Mouse (Mus musculus) kidney, postnatal 10 days (tissue): ENCODE measurements at regions not wholly inside any gene's neighbourhood (a gene's known extent, or its start where the extent isn't known, plus 50 kb on each side); places are given as distances from the start of the nearest gene placed in this dataset.
A peak's percentile ranks its signal among the peaks of the same experiment; 100 is the strongest.

ENCODE experiments used
- DNase-seq: peaks from one replicate; pipeline ENCODE4 v3.0.0; 2021; ENCODE audit warnings: mixed read lengths

DNA sequence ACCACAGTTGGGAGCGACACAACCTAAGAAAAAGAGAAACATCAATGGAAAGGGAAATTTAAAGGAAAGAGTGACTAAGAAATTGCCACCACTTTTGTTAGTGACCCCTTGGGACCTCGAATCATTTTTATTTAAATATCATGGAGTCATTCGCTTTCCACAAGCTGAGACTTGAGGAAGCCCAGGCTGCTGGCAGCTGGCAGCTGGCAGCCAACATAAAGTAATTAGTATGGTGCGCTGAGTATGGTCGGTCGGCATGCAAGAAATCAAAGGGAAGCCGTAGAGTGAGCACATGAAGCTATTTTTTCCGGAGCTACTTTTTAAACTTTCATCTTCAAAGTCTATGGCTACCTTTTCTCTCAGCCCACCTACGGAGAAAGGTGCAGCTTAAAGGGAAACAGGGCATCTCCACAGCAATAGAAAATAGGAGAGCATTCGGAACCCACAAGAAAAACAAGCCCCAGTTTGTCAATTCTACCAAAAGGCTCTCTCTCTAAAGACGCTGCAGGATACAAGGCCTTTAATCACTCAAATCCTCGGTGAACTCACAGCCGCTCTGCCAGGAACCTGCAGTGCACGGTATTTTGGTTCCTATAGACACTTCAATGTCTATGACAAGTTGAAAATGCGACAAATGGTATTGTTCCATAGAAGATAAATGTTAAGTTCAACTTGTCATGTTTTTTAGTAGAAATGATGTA is 206.6 kb upstream of the Tll1 start:
- no peak for DNase-seq

DNA sequence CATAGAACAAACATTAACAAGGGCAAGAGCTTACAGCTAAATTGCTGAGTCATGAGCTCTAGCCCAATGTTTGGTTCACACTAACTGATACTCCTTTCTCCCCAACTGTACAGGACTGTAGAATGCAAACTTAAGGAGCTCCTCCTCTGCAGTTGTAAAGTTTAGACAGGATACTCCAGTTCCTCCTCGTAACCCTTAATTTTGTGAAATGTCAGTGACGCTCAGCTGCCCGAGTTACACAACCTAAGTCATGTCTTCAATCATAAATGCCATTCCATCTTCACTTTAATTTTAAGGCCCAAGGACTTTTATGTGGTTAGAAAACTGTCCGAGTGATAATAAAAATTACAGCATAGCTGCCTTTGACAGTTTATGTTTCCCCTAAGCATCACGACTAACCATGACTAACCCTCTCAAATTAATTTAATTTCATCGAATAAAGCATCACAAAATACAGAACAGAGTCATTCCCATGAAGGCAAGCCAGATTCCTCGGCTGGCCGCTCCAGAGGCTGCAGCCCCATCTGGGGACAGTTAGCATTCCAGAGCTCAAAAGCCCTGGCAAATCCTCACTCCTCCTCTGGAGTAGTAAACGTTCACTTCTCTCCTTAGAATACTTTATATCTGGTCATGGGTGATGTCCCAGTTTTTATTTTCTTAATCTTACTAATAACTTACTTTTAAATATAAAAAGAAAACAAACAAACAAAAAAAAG is 200.9 kb upstream of the Tll1 start:
- DNase-seq = peak; percentile 39

DNA sequence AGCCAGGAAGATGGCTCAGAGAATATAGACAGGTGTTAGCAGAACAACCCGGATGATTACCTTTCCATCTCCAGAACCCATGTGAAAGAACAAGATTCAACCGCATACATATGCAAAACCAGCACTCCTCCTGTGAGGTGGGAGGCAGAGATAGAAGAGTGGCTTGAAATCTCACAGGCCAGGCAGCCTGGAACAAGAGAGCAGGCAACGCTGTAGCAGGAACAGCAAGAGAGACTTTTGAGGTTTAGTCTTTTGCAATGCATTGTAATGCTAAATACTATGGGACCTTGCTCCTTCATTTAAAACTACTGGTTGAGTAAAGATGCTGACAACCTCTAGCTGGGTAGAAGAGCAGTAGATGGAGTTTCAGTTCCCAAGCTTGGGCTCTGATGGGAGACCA is 193.5 kb upstream of the Tll1 start:
- DNase-seq = no peak

DNA sequence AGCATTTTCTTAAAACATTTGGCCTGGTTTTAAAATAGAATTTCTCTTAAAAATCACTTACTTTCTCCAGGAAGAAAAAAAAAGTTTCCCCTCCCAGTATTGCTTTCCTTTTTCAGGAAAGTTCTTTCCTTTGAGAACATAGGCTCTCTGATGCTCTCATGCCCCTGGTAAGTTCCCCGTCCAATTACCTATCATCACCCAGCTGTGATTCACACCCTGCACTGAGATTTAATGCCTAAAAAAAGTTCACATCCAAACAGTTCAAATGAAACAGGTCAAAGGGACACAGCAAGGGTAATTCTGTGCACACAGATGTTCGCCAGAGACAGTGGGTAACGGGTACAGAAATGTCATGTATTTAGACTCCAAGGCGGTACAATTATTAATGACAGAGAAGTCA is 191.8 kb upstream of the Tll1 start:
- no peak for DNase-seq

DNA sequence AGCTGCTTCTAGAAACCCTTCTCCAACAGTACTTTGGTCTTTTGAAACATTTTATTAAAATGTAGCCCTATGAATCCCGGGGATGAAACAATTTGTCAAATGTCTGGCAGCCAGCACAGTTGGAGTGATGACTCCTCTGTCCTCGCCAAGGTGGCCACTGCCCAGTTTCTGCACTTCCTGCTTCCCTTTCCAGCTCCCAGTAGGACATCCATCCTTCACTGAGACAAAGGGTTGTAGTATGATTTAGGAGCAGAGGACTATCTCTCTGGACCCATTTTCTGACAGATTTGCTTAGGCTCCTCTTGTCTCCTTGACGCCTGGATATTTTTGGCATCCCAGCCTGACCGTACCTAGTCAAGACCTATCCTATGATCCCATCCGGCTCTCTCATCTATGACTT is 189.7 kb upstream of the Tll1 start:
- DNase-seq = peak; percentile 37

DNA sequence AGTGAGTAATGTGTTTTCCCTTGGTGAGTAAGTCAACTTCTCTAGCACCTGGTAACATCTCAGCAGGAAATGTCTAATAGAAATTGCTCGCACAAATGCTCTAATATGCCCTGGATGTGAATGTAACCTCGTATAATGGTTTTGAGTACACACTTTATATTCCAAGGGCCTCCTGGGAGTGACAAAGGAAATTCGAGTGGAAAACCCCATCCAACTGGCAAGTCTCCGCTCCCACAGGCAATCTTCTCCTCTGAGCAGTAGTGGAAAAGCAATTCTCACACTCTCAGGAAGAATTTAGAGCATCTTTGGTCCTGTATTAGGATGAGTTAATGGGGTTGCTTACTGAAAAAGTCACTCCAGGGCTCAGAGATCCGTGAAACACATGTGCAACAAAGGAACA is 183.4 kb upstream of the Tll1 start:
- no peak for DNase-seq

- DNase-seq = no peak
These were observed 182.2 kb upstream of the Tll1 start for GRCm38 (mm10) chr8:64388299-64388698.

GRCm38 (mm10) chr8:64379732-64380349 is 173.8 kb upstream of the Tll1 start:
- no peak for DNase-seq

DNA sequence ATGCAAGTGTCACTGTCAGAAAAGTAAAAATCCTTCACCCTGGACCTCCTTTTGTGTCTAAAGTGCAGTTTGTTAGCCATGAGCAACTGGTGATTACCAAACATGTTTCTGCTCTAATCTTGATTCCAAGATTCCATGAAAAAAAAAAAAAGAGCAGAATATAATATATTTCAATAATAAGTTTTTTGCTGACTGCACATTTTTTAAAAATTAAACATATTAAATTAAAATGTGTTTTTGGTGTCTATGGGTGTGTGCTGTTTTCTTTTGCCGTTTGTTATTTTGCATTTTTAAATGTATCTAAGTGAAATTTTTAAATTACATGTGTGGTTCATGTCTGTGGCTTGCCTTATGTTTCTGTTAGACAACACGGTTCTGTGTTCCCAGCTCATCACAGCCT is 171.8 kb upstream of the Tll1 start:
- DNase-seq = no peak

- no peak for DNase-seq
These were observed 169.4 kb upstream of the Tll1 start for GRCm38 (mm10) chr8:64375509-64375908.

DNA sequence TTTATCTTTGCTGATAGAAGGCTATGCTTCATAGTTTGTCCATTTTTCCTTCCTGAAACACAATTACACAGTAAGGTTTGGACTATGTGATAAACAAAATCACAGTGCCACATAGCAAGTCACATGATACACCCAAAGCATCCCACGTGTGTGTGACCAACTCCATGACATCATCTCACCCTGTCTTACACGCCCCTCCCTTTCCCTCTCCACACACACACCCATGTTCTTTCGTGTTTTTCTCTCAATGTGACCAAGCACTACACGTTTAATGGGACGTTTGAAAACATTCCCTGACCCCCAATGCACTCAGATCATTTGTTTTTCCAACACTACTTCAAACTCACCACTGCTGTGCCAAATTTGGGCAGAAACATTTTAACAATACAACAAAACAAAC is 168.9 kb upstream of the Tll1 start:
- DNase-seq = no peak

- peak; percentile 8 for DNase-seq
These were observed 163.9 kb upstream of the Tll1 start for GRCm38 (mm10) chr8:64369973-64370372.

- DNase-seq = no peak
These were observed 161.8 kb upstream of the Tll1 start for GRCm38 (mm10) chr8:64367906-64368305.

DNA sequence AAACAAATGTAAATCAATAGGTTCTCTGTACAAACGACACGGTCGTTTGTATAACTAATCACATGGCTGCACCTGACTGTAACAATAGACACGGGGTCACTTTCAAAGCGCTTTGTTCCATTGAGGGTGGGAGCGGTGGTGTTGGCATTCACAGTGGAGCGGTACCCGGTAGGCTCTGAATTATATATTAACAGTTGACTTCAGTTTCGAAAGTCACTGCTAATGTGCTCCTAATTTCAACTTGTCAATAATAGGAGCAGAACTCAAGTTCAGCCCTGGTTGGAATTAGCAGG is 160.8 kb upstream of the Tll1 start:
- no peak for DNase-seq

GRCm38 (mm10) chr8:64366226-64366973 is 160.3 kb upstream of the Tll1 start:
- no peak for DNase-seq

- no peak for DNase-seq
These were observed 151.0 kb upstream of the Tll1 start for GRCm38 (mm10) chr8:64357092-64357491.

DNA sequence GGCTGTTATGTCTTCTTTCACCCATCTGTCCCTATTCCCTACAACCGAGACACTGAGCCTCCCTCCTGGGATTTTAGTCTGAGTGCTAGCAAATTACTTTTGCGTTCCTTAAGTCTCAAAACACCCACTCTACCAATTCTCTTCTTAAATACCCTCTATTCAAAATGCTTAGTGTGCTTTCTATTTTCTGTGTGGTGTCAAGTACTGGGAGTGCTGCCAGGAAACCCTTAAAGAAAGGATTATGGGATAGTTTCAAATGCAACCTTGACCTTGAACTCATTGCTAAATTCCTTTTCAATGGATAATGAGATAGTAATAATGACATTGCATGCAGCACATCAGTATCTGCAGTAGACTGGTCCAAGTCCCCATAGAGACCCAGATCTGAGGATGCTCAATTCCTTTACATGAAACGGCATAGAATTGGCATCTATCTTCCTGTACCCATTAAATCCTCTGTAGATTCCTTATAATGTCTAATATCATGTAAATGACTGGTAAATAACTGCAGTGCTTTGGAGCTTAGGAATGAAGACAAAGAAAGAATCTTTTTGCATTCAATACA is 142.1 kb upstream of the Tll1 start:
- DNase-seq = no peak

DNA sequence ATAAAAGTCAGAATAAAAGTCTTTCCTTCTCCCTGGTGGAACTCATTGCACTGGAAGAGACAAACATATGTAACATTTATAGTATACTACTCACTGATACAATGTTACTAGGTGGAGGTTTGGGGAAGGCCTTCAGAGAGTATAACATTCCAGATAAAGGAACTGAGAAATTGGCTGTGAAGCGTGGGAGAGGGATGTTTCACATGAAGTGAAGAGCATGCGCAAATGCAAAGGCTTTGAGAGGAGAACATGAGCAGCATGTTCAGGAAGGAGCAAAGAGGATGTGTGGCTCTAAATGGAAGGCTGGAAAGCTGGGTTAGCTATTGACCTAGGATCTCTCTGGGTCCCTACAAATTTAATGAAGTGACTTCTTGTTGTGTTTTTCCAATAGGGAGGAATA is 141.4 kb upstream of the Tll1 start:
- DNase-seq = no peak

- no peak for DNase-seq
These were observed 140.4 kb upstream of the Tll1 start for GRCm38 (mm10) chr8:64346428-64346827.

- DNase-seq = no peak
These were observed 138.9 kb upstream of the Tll1 start for GRCm38 (mm10) chr8:64344933-64345332.

- DNase-seq = no peak
These were observed 137.5 kb upstream of the Tll1 start for GRCm38 (mm10) chr8:64343600-64343999.

DNA sequence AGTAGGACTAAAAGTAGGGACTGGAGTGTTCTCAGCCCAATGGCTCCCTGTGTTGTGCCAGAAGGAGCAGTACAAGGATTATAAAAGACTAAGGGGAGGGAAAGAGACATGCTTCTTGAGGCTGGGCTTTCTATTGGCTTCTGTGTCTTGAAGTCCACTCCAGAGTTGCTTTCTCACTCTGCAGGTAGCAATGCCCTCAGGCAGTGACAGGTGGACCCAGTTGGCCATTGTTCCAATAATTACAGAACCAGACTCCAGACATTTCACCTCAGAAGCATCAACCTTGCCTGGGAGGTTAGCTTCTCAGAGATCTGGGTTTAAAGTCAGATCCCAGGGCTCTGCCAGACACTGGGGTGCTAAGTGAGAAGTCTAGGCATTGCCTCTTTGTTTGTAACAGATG is 136.3 kb upstream of the Tll1 start:
- no peak for DNase-seq

DNA sequence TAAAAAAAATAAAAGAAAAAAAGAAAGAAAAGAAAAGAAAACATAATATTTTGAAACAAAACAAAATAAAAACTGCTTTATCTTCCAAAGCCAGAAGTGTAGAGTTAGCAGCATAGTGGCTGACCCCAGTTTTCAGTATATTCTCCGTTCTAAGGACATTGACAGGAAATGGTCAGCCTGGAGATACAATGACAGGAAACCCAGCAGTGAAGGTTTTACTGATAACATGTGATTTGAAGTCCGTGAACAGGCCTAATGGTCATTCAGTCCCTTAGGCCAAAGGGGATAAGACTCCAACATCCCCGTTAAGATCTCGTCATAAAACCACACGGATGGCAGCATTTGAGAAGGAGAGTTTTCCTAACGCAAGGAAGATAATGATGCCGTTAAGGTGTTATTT is 131.3 kb upstream of the Tll1 start:
- no peak for DNase-seq

DNA sequence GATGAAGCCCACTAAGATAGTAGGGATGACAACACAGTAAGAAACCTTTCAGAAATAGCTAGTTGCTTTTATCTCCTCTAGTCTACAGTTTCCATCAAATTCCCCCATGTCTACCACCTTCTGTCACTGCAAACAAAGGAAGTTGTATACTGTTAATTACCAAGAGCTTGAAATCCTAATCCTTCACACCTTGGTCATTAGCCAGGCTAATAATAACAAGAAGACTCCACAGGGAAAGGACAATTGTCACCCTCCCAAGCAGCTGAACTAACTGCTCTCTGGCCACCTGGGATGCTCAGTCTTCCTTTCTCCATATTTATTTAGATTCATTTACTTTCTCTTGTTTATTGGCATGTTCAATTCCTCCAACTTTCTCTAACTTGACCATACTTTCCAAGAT is 130.5 kb upstream of the Tll1 start:
- no peak for DNase-seq
